Mouse (Mus musculus) cerebellum, adult 11-12 months (tissue): ENCODE results near the gene Scgb1b2.

Source experiments
- DNase-seq: peaks from one replicate; pipeline ENCODE4 v3.0.0; 2022

The Scgb1b2 gene

DNA sequence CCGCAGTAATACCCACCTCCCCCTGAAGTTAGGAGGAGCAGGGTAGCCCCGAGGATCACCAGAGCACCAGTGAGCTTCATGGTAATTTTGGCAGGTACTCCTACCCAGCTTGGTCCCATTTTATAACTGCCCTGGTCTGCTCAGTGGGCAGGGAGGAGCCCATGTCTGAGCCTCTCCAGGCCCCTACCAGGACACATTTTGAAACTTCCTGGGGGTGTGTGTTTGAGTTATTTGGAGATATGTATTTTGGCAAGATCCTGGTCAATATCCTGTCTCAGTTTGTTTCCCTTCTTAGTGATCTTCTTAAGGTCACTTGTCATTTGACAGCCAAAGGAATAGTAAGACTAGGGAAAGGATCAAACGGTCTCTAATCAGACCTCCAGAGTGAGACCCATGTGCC lies at the start of gene Scgb1b2:
Gene Scgb1b2 (minus strand): TSS at position 101 of the 400 bp plus-strand sequence.
- no peak for DNase-seq

DNA sequence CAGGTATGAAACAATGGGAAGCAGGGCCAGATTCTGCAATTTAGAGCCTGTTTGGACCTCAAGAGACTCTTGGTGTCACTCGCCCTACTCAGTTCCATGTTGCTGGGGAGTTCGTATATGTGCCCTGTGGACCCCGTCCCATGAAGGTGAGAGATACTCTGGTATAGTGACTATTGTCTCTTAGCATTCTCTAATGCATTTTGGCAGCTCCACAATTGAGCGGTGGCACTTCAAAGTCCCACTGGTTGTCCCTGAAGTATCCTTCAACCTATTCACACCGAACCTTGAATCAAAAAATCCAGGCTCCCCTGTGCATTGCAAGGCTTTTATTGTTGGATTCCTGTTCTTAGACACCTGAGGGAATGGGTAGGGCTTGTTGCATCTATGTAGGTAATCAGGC lies 1.4 kb downstream of the Scgb1b2 start, which contains the start of gene Scgb2b2:
Gene Scgb2b2 (plus strand): TSS at position 301 of the 400 bp plus-strand sequence.
- no peak for DNase-seq
